Mouse (Mus musculus) thymus, adult 18-20 months (tissue): ENCODE measurements at regions not wholly inside any gene's neighbourhood (a gene's known extent, or its start where the extent isn't known, plus 50 kb on each side); places are given as distances from the start of the nearest gene placed in this dataset.

Experiments
- DNase-seq, 2 experiments: peaks; one replicate each; pipeline ENCODE4 v3.0.0; 2022; ENCODE audit warnings: mixed read lengths in 2 of 2

- no peak for DNase-seq
Measured at GRCm38 (mm10) chr17:83138493-83139417, 76.3 kb upstream of the Pkdcc start.

GRCm38 (mm10) chr17:83148371-83148929 lies 66.6 kb upstream of the Pkdcc start:
- DNase-seq, result no peak

GRCm38 (mm10) chr17:83149336-83149735 lies 65.8 kb upstream of the Pkdcc start:
- DNase-seq, result no peak

GRCm38 (mm10) chr17:83155106-83155505 lies 60.0 kb upstream of the Pkdcc start:
- no peak for DNase-seq

- DNase-seq, result no peak
Measured at GRCm38 (mm10) chr17:83156682-83157081, 58.4 kb upstream of the Pkdcc start.

GRCm38 (mm10) chr17:83158053-83158452 lies 57.0 kb upstream of the Pkdcc start:
- DNase-seq, result no peak

GRCm38 (mm10) chr17:83158652-83159051 lies 56.4 kb upstream of the Pkdcc start:
- DNase-seq, result no peak

GRCm38 (mm10) chr17:83159634-83160033 lies 55.5 kb upstream of the Pkdcc start:
- DNase-seq, result no peak

GRCm38 (mm10) chr17:83160296-83160695 lies 54.8 kb upstream of the Pkdcc start:
- DNase-seq, result no peak

- DNase-seq, result no peak
Measured at GRCm38 (mm10) chr17:83161731-83162130, 53.4 kb upstream of the Pkdcc start.

- no peak for DNase-seq
Measured at GRCm38 (mm10) chr17:83163952-83164560, 51.0 kb upstream of the Pkdcc start.

- DNase-seq, result no peak
Measured at GRCm38 (mm10) chr17:83164728-83165127, 50.4 kb upstream of the Pkdcc start.

GRCm38 (mm10) chr17:83165140-83165539 lies 50.0 kb upstream of the Pkdcc start:
- no peak for DNase-seq
